Mouse (Mus musculus) liver, embryonic 14.5 days (tissue): ENCODE data around the gene Lrch3. TPM values are rescaled to one million over a fixed set of nuclear protein-coding genes. Genes with fewer than 3 reads are reported as not detected.
"Not testable (repeated sequence)": the region's sequence is repeated elsewhere in the genome, so short reads cannot be mapped to it uniquely, and the experiment has no call there.

Experiments
- ATAC-seq: fragments of 200-750 bp; cut with Nextera tagmentation; 2 replicates; pipeline ENCODE4 v1.8.0; 2017; ENCODE audit warnings: moderate number of reproducible peaks, mild to moderate bottlenecking, moderate library complexity; ENCODE audit not compliant: insufficient read depth
- DNase-seq, 3 experiments: peaks; one replicate each; pipeline ENCODE4 v3.0.0-alpha.2; 2012 to 2013; ENCODE audit warnings: low read depth in 3 of 3, low spot score in 3 of 3
- H3K27ac ChIP-seq: fragments of 300-500 bp; sonication (generic); 2 replicates; pipeline ENCODE4 v1.5.1; 2014; ENCODE audit warnings: moderate library complexity, mild to moderate bottlenecking, control low read depth, inconsistent platforms
- H3K27me3 ChIP-seq: fragments of 300-500 bp; sonication (generic); 2 replicates; pipeline ENCODE4 v1.6.1; 2014; ENCODE audit warnings: mild to moderate bottlenecking, low read length, moderate library complexity; ENCODE audit not compliant: control insufficient read depth, insufficient read depth
- H3K36me3 ChIP-seq: fragments of 300-500 bp; sonication (generic); replicated peaks from 2 replicates; pipeline ENCODE4 v1.6.1; 2014; ENCODE audit warnings: low read depth; ENCODE audit not compliant: control insufficient read depth, insufficient read depth
- H3K4me1 ChIP-seq, 2 experiments: fragments of 200-500 bp in 1 of 2; fragments of 300-500 bp in 1 of 2; sonication (generic) in 1 of 2; replicated peaks; 2 replicates each; pipeline ENCODE4 v1.6.1; 2012 to 2014; ENCODE audit warnings: antibody characterized with exemption in 1 of 2, inconsistent platforms in 1 of 2, low read length in 1 of 2; ENCODE audit not compliant: control insufficient read depth in 2 of 2, insufficient read depth in 2 of 2
- H3K4me2 ChIP-seq: fragments of 300-500 bp; sonication (generic); 2 replicates; pipeline ENCODE4 v1.6.1; 2014; ENCODE audit warnings: low read depth, mild to moderate bottlenecking, control low read depth, moderate library complexity
- H3K4me3 ChIP-seq, 2 experiments: fragments of 200-500 bp in 1 of 2; fragments of 300-500 bp in 1 of 2; sonication (generic) in 1 of 2; 2 replicates each; pipeline ENCODE4 v1.5.1; 2012 to 2014; ENCODE audit warnings: low read depth in 2 of 2, low read length in 2 of 2, mild to moderate bottlenecking in 2 of 2, control low read depth in 1 of 2, inconsistent platforms in 1 of 2, moderate library complexity in 1 of 2; ENCODE audit not compliant: insufficient read depth in 1 of 2
- H3K9ac ChIP-seq: fragments of 300-500 bp; sonication (generic); replicated peaks from 2 replicates; pipeline ENCODE4 v1.6.1; 2014; ENCODE audit warnings: mild to moderate bottlenecking, control low read depth, moderate library complexity
- H3K9me3 ChIP-seq: fragments of 300-500 bp; sonication (generic); 2 replicates; pipeline ENCODE4 v1.6.1; 2016; ENCODE audit warnings: low read length, mixed read lengths; ENCODE audit not compliant: control insufficient read depth
- CTCF ChIP-seq: IDR thresholded peaks from 2 replicates; pipeline ENCODE4 v1.5.1; 2016; ENCODE audit warnings: antibody characterized with exemption, low read depth, control low read depth
- EP300 ChIP-seq: IDR thresholded peaks from 2 replicates; pipeline ENCODE4 v1.6.1; 2016; ENCODE audit warnings: antibody characterized with exemption, low read depth
- WGBS: fragments of 180-500 bp; shearing (Covaris S2); extraction: QIAGEN DNeasy Blood & Tissue Kit; methylation state at CpG from one replicate; pipeline ENCODE4 v1.1.7; 2014; ENCODE audit not compliant: insufficient replicate concordance; 5-methylcytosine and 5-hydroxymethylcytosine counted together
- polyA plus RNA-seq, 2 experiments: library from polyadenylated mRNA; depleted of rRNA in 1 of 2; stranded (reverse) in 1 of 2; unstranded in 1 of 2; fragments of >200 nt; fragmentation: Nextera tagmentation in 1 of 2; extraction: Ambion mirVana in 1 of 2; gene quantifications; 2 replicates each; pipeline versions ENCODE4 v1.2.1 to v1.2.3; 2012 to 2014

Lrch3 gene
- polyA plus RNA-seq, 2 experiments = 3.9 to 6.3 TPM

DNA sequence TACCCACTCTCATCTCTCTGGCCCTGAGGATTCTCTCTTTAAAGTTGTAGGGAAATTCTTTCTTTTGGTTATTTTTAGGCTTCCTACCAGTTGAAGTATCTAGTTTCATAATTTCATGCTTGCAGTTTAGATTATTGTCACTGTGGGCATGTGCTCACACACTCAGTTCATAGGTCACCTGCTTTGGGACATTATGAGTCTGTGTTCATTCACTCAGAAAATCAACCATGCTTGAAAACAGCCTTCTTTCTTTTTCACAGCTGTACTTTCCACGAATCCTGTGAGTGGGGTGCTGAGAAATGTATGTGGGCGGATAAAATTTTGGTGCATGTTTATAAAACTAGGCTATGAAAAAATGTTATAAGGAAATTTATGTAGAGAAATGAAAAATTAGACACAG is 20.6 kb downstream of the Lrch3 start:
- H3K9ac ChIP-seq = no peak overlapping the region

DNA sequence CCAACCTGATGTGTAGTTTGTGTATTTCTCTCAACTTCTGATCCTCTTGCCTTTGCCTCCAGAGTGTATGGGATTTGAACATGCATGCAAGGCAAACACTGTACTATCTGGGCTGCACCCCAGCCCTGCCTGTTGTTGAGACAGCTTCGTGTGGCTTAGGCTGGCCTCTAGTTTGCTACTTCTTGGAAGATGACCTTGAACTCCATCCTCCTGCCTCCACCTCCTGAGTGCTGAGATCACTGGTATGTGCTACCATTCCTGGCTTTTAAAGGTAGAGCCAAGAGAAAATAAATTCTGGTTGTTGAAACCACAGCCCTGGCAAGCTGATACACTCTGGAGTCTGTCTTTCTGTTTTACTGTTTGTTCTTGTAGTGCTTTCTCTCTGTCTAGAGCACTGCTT is 21.2 kb downstream of the Lrch3 start:
- no peak for TF ChIP-seq EP300
- no peak for TF ChIP-seq CTCF
- Histone ChIP-seq H3K9me3 (no peaks in the 10 kb centered on the region), H3K27me3 (no peaks in the 10 kb centered on the region), H3K4me1 (peaks cover 2 to 4% of the 10 kb centered on the region in 2 experiments; a peak in 3 of 4 replicates), H3K27ac (no peak overlapping the region), H3K36me3 (no peaks in the 10 kb centered on the region), H3K4me3 (no peak overlapping the region), H3K4me2 (no peak overlapping the region), H3K9ac (no peak overlapping the region)
- WGBS = 60% methylated on average over 1 of the region's 1 CpGs
- no peak for ATAC-seq
- no peak for DNase-seq

More for the DNA sequence above, 20.6 kb downstream of the Lrch3 start:
- Histone ChIP-seq H3K4me2 (no peak overlapping the region), H3K36me3 (no peaks in the 10 kb centered on the region), H3K27ac (no peak overlapping the region), H3K4me1 (peaks cover 2 to 4% of the 10 kb centered on the region in 2 experiments; a peak in 3 of 4 replicates), H3K9me3 (no peaks in the 10 kb centered on the region), H3K27me3 (no peaks in the 10 kb centered on the region), H3K4me3 (no peak overlapping the region)
- WGBS = 79% methylated on average over 2 of the region's 2 CpGs
- no peak for TF ChIP-seq CTCF
- TF ChIP-seq EP300 = no peak
- DNase-seq (no peak), ATAC-seq (no peak)

DNA sequence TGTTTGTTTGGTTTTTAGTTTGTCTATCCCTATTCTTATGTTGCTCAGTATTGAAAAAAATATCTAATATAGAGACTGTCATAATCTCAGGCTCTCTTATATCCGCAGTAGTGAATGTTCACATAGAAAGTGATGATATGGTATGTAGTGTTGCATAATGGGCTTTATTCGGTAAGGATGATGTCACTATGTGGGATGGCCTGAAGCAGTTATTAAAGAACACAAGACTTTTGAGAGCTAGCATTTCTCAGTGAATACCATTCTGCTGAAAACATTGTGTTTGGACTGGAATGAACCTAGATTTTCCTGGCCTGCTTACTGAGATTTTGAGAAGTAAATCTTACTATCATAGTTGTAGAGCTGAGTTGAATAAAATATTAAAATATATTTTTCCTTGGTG is 23.5 kb downstream of the Lrch3 start:
- H3K4me1 ChIP-seq = peaks cover 2 to 4% of the 10 kb centered on the region in 2 experiments; a peak in 3 of 4 replicates
- H3K9ac ChIP-seq = no peak overlapping the region
- DNase-seq = no peak
- no peaks in the 10 kb centered on the region for H3K27me3 ChIP-seq
- TF ChIP-seq EP300 (no peak), CTCF (no peak)
- H3K27ac ChIP-seq = no peak overlapping the region
- no peak overlapping the region for H3K4me3 ChIP-seq
- H3K36me3 ChIP-seq = no peaks in the 10 kb centered on the region
- ATAC-seq = no peak
- H3K4me2 ChIP-seq = no peak overlapping the region
- H3K9me3 ChIP-seq = no peaks in the 10 kb centered on the region
- 75% methylated on average over 2 of the region's 2 CpGs for WGBS

- 69% methylated on average over 3 of the region's 3 CpGs for WGBS
These were observed 25.4 kb downstream of the Lrch3 start for GRCm38 (mm10) chr16:32939301-32939700.

DNA sequence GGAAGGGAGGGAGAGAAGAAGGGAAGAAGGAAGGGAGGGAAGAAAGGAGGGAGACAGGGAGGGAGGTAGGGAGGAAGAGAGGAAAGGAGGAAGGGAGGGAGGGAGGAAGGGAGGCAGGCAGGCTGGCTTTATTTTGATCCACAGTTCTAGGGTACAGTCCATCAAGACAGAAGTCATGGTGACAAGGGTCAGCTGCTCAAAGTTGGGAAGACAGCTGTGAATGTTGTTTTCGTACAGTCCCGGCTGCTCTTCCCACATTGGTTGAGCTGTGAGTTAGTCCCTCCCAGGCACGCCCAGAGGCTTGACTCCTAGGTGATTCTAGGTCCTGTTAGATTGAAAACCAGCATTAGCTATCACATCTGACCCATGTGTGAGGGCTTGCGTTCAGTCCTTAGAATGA is 25.8 kb downstream of the Lrch3 start:
- not testable (repeated sequence) for H3K4me3 ChIP-seq, H3K4me2 ChIP-seq, H3K36me3 ChIP-seq, ATAC-seq, H3K4me1 ChIP-seq, H3K27ac ChIP-seq, DNase-seq, H3K9ac ChIP-seq, H3K27me3 ChIP-seq, H3K9me3 ChIP-seq
- 73% methylated on average over 4 of the region's 4 CpGs for WGBS

More at GRCm38 (mm10) chr16:32939301-32939700, 25.4 kb downstream of the Lrch3 start:
- H3K4me1 ChIP-seq, H3K27ac ChIP-seq, H3K4me3 ChIP-seq, H3K9me3 ChIP-seq, H3K27me3 ChIP-seq, ATAC-seq, H3K36me3 ChIP-seq, H3K9ac ChIP-seq, DNase-seq, H3K4me2 ChIP-seq: not testable (repeated sequence)

GRCm38 (mm10) chr16:32941226-32941625 is 27.3 kb downstream of the Lrch3 start:
- H3K4me2 ChIP-seq, H3K4me3 ChIP-seq, H3K9me3 ChIP-seq, DNase-seq, ATAC-seq, H3K36me3 ChIP-seq, H3K9ac ChIP-seq, H3K27me3 ChIP-seq, H3K4me1 ChIP-seq, H3K27ac ChIP-seq: not testable (repeated sequence)
- WGBS = 57% methylated on average over 1 of the region's 2 CpGs
